Mouse (Mus musculus): ENCODE measurements around the gene Osbp2. TPM values are rescaled to one million over a fixed set of nuclear protein-coding genes. Genes with fewer than 3 reads are reported as not detected.

Osbp2 gene
- polyA plus RNA-seq, 1 experiment from 2014 or later, result 0.09 TPM

- no peaks in the 10 kb centered on the region for H3K9me3 ChIP-seq (replicated peaks; ENCODE audit: control insufficient read depth, low read length)
- WGBS (ENCODE audit: insufficient replicate concordance), result 67% methylated on average over 12 of the region's 12 CpGs
- H3K4me2 ChIP-seq (ENCODE audit: low read depth, low read length), result no peak overlapping the region
- H3K27me3 ChIP-seq (ENCODE audit: control insufficient read depth, insufficient read depth, low read depth, low read length), result no peaks in the 10 kb centered on the region
- no peak for ATAC-seq (ENCODE audit: low read depth)
- no peak overlapping the region for H3K9ac ChIP-seq (ENCODE audit: low read depth, low read length)
- H3K4me3 ChIP-seq (ENCODE audit: low read depth, low read length), result no peak overlapping the region
- no peak overlapping the region for H3K27ac ChIP-seq (ENCODE audit: low read length)
- H3K36me3 ChIP-seq (ENCODE audit: control insufficient read depth, insufficient read depth), result no peaks in the 10 kb centered on the region
- H3K4me1 ChIP-seq (ENCODE audit: control insufficient read depth, low read depth, low read length), result no peaks in the 10 kb centered on the region
Observed at GRCm38 (mm10) chr11:3741183-3741582, 122.5 kb downstream of the Osbp2 start.

GRCm38 (mm10) chr11:3738778-3739177 lies 124.9 kb downstream of the Osbp2 start:
- H3K27ac ChIP-seq (ENCODE audit: low read length), result no peak overlapping the region
- ATAC-seq (ENCODE audit: low read depth), result no peak
- no peaks in the 10 kb centered on the region for H3K4me1 ChIP-seq (ENCODE audit: control insufficient read depth, low read depth, low read length)
- no peak overlapping the region for H3K9ac ChIP-seq (ENCODE audit: low read depth, low read length)
- 41% methylated on average over 2 of the region's 2 CpGs for WGBS (ENCODE audit: insufficient replicate concordance)
- H3K4me3 ChIP-seq (ENCODE audit: low read depth, low read length), result no peak overlapping the region
- H3K4me2 ChIP-seq (ENCODE audit: low read depth, low read length), result no peak overlapping the region
- no peaks in the 10 kb centered on the region for H3K9me3 ChIP-seq (replicated peaks; ENCODE audit: control insufficient read depth, low read length)
- H3K27me3 ChIP-seq (ENCODE audit: control insufficient read depth, insufficient read depth, low read depth, low read length), result no peaks in the 10 kb centered on the region
- H3K36me3 ChIP-seq (ENCODE audit: control insufficient read depth, insufficient read depth), result no peaks in the 10 kb centered on the region

DNA sequence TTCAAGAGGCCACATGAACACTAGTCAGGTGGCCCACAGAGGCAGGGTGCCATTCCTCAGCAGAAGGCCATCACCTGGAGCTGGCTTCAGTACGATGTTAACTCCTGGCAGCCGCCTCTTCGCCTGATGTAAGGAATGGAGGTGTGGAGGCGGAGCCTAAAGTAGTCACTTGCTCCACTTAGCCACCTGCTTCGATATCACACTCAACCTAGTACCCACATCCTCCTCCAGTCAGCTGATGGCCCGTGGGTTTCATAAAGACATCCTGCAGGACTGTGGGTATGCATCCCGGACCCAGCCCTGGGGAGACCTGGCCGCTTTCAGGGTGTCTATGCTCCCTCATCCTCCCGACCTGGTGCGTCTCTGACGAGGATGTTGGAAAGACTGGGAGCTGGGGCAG lies 128.0 kb downstream of the Osbp2 start:
- Histone ChIP-seq H3K9me3 (replicated peaks; ENCODE audit: control insufficient read depth, low read length) (no peaks in the 10 kb centered on the region), H3K4me3 (ENCODE audit: low read depth, low read length) (no peak overlapping the region), H3K4me1 (ENCODE audit: control insufficient read depth, low read depth, low read length) (no peaks in the 10 kb centered on the region), H3K27me3 (ENCODE audit: control insufficient read depth, insufficient read depth, low read depth, low read length) (no peaks in the 10 kb centered on the region), H3K4me2 (ENCODE audit: low read depth, low read length) (no peak overlapping the region), H3K27ac (ENCODE audit: low read length) (no peak overlapping the region), H3K9ac (ENCODE audit: low read depth, low read length) (no peak overlapping the region), H3K36me3 (ENCODE audit: control insufficient read depth, insufficient read depth) (no peaks in the 10 kb centered on the region)
- 62% methylated on average over 11 of the region's 11 CpGs for WGBS (ENCODE audit: insufficient replicate concordance)
- no peak for ATAC-seq (ENCODE audit: low read depth)

DNA sequence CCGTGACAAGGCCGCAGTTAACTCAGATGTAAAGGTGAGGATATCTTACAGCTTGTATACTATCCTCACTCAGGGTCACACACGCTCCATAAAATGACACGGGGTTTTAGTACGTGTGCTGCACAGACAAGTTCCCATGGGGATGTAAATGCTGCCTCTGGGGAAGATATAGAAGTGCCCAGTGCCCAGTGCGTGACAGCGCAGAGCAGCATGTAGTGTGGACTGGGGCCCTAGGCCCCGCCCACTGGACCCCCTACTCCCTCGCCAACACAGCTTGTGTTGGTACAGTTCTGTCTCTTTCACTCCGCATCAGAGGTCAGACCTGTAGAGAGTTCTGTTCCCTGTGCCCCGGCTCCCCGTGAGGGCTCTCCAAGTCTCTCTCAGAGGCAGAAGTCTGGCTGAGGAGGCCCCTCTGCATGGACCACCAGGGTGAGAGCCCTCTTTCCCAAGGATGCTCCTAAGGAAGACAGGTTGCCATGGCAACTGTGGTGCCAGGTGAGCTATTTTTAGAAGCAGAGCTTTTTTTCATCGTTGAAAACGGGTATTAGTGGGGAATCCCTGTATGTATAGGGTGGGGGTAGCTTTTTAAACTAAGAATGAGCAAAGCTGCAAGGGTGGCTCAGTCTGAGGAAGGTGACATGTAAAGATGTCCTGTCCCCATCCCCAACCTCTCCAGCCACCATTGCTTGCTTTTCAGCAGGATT lies 129.6 kb downstream of the Osbp2 start:
- 70% methylated on average over 14 of the region's 14 CpGs for whole genome bisulfite sequencing (ENCODE audit: insufficient replicate concordance)
- no peak overlapping the region for H3K9ac ChIP-seq (ENCODE audit: low read depth, low read length)
- no peak overlapping the region for H3K4me3 ChIP-seq (ENCODE audit: low read depth, low read length)
- no peak overlapping the region for H3K27ac ChIP-seq (ENCODE audit: low read length)
- no peaks in the 10 kb centered on the region for H3K4me1 ChIP-seq (ENCODE audit: control insufficient read depth, low read depth, low read length)
- no peaks in the 10 kb centered on the region for H3K9me3 ChIP-seq (replicated peaks; ENCODE audit: control insufficient read depth, low read length)
- no peaks in the 10 kb centered on the region for H3K27me3 ChIP-seq (ENCODE audit: control insufficient read depth, insufficient read depth, low read depth, low read length)
- H3K36me3 ChIP-seq (ENCODE audit: control insufficient read depth, insufficient read depth), result no peaks in the 10 kb centered on the region
- ATAC-seq (ENCODE audit: low read depth), result no peak
- no peak overlapping the region for H3K4me2 ChIP-seq (ENCODE audit: low read depth, low read length)

DNA sequence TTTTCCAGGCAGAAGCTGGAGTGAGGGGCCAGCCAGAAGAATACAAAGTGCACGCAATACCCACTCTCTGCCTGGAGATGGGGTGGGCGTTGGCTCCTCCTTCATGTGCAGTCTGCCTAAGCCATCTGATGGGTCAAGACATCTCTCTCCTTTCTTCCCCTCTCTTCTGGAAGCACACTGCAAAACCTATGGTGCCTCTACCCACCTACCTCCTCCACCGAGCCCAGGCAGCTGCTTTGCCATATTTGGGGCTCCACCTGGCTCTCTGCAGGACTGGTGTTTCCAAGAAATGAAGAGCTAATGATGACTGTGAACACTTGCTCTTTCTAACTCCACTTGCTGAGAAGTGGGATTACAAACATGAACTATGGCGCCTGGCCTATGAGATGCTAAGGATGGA lies 132.2 kb downstream of the Osbp2 start:
- H3K27me3 ChIP-seq (ENCODE audit: control insufficient read depth, insufficient read depth, low read depth, low read length), result no peaks in the 10 kb centered on the region
- WGBS (ENCODE audit: insufficient replicate concordance), result 53% methylated on average over 4 of the region's 4 CpGs
- ATAC-seq (ENCODE audit: low read depth), result no peak
- H3K36me3 ChIP-seq (ENCODE audit: control insufficient read depth, insufficient read depth), result no peaks in the 10 kb centered on the region
- no peak overlapping the region for H3K4me3 ChIP-seq (ENCODE audit: low read depth, low read length)
- H3K4me2 ChIP-seq (ENCODE audit: low read depth, low read length), result no peak overlapping the region
- no peaks in the 10 kb centered on the region for H3K4me1 ChIP-seq (ENCODE audit: control insufficient read depth, low read depth, low read length)
- no peak overlapping the region for H3K9ac ChIP-seq (ENCODE audit: low read depth, low read length)
- no peak overlapping the region for H3K27ac ChIP-seq (ENCODE audit: low read length)
- no peaks in the 10 kb centered on the region for H3K9me3 ChIP-seq (replicated peaks; ENCODE audit: control insufficient read depth, low read length)

- ATAC-seq (ENCODE audit: low read depth), result no peak
- H3K27ac ChIP-seq (ENCODE audit: low read length), result no peak overlapping the region
- H3K4me2 ChIP-seq (ENCODE audit: low read depth, low read length), result no peak overlapping the region
- no peaks in the 10 kb centered on the region for H3K27me3 ChIP-seq (ENCODE audit: control insufficient read depth, insufficient read depth, low read depth, low read length)
- no peak overlapping the region for H3K9ac ChIP-seq (ENCODE audit: low read depth, low read length)
- H3K4me3 ChIP-seq (ENCODE audit: low read depth, low read length), result no peak overlapping the region
- H3K9me3 ChIP-seq (replicated peaks; ENCODE audit: control insufficient read depth, low read length), result no peaks in the 10 kb centered on the region
- no peaks in the 10 kb centered on the region for H3K36me3 ChIP-seq (ENCODE audit: control insufficient read depth, insufficient read depth)
- H3K4me1 ChIP-seq (ENCODE audit: control insufficient read depth, low read depth, low read length), result no peaks in the 10 kb centered on the region
- 46% methylated on average over 9 of the region's 9 CpGs for WGBS (ENCODE audit: insufficient replicate concordance)
Observed at GRCm38 (mm10) chr11:3727438-3728105, 136.1 kb downstream of the Osbp2 start.

DNA sequence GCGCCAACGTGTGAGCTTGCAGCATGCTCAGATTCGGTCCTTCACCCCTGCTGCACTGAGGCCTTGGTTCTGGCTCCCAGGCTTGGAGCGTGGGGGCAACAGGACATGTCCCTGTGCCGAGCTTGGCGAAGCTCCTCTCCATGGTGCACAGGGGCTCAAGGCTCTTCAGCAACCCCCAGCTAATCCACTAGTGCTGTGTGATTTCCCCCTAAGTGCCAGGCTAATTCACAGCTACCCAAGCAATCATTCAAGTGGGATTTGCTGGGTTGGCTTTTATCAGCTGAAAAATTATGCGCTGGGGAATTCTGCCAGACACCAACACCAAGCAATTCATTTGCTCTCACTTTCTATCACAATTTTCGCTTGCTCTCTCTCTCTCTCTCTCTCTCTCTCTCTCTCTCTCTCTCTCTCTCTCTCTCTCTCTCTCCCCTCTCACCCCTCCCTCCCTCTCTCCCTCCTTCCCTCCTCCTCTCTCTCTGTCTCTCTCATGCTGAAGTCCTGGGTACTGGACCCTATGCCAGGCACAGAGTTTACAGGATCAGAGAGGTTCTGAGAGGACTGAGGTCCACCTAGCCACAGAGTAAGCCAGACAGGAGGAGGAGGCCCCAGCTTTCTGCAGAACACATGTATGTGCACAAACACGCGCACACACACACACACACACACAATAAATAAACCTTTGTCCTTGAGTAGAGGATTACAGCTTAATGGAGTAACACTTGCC lies 138.2 kb downstream of the Osbp2 start:
- ATAC-seq (ENCODE audit: low read depth), result no peak
- H3K27me3 ChIP-seq (ENCODE audit: control insufficient read depth, insufficient read depth, low read depth, low read length), result no peaks in the 10 kb centered on the region
- H3K9ac ChIP-seq (ENCODE audit: low read depth, low read length), result no peak overlapping the region
- no peaks in the 10 kb centered on the region for H3K9me3 ChIP-seq (replicated peaks; ENCODE audit: control insufficient read depth, low read length)
- 47% methylated on average over 10 of the region's 10 CpGs for WGBS (ENCODE audit: insufficient replicate concordance)
- no peak overlapping the region for H3K4me2 ChIP-seq (ENCODE audit: low read depth, low read length)
- H3K27ac ChIP-seq (ENCODE audit: low read length), result no peak overlapping the region
- H3K4me3 ChIP-seq (ENCODE audit: low read depth, low read length), result no peak overlapping the region
- H3K4me1 ChIP-seq (ENCODE audit: control insufficient read depth, low read depth, low read length), result no peaks in the 10 kb centered on the region
- no peaks in the 10 kb centered on the region for H3K36me3 ChIP-seq (ENCODE audit: control insufficient read depth, insufficient read depth)

DNA sequence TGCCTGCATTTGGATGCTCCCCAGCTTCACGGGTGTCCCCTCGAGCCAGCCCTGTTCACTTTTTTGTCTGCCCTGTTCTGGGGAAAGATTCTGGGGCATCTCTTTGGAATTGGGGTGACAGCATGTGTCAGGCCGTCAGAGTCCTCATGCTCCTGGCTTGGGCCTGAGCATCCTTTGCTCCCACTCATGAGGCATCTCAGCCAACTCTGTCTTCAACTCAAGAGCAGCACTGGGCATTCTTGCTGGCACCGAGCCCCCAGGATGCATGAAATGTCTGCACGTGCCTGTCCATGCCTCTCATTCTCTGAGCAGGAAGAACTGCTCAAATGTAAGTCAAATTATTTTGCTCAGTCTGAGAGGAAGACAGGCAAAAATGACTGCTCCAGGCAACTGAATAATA lies 139.0 kb downstream of the Osbp2 start:
- Histone ChIP-seq H3K27ac (ENCODE audit: low read length) (no peak overlapping the region), H3K27me3 (ENCODE audit: control insufficient read depth, insufficient read depth, low read depth, low read length) (no peaks in the 10 kb centered on the region), H3K4me1 (ENCODE audit: control insufficient read depth, low read depth, low read length) (no peaks in the 10 kb centered on the region), H3K36me3 (ENCODE audit: control insufficient read depth, insufficient read depth) (no peaks in the 10 kb centered on the region), H3K9me3 (replicated peaks; ENCODE audit: control insufficient read depth, low read length) (no peaks in the 10 kb centered on the region), H3K9ac (ENCODE audit: low read depth, low read length) (no peak overlapping the region), H3K4me3 (ENCODE audit: low read depth, low read length) (no peak overlapping the region), H3K4me2 (ENCODE audit: low read depth, low read length) (no peak overlapping the region)
- WGBS (ENCODE audit: insufficient replicate concordance), result 47% methylated on average over 5 of the region's 5 CpGs
- no peak for ATAC-seq (ENCODE audit: low read depth)

DNA sequence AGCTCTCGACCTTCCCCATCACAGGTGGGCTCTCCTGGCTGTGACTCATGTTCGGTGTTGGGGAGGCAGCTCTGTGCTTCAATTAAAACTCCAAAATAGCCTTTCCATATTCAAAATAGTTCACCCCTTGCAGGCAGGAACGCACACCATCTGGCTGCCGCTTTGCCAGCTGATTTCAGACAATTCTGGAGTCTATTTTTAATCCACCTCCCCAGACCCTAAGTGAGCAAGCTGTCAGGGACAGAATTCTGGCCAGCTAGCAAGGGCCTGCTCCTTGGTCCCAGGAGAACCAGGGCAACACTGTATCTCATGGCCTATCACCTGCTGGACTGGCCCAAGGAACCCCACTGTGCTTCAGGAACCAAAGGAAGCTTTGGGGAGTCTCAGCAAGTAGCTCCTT lies 139.8 kb downstream of the Osbp2 start:
- ATAC-seq (ENCODE audit: low read depth), result no peak
- 49% methylated on average over 4 of the region's 4 CpGs for WGBS (ENCODE audit: insufficient replicate concordance)
- H3K4me1 ChIP-seq (ENCODE audit: control insufficient read depth, low read depth, low read length), result no peaks in the 10 kb centered on the region

More for the DNA sequence above, 139.8 kb downstream of the Osbp2 start:
- Histone ChIP-seq H3K27ac (ENCODE audit: low read length) (no peak overlapping the region), H3K9ac (ENCODE audit: low read depth, low read length) (no peak overlapping the region), H3K9me3 (replicated peaks; ENCODE audit: control insufficient read depth, low read length) (no peaks in the 10 kb centered on the region), H3K4me2 (ENCODE audit: low read depth, low read length) (no peak overlapping the region), H3K4me3 (ENCODE audit: low read depth, low read length) (no peak overlapping the region), H3K36me3 (ENCODE audit: control insufficient read depth, insufficient read depth) (no peaks in the 10 kb centered on the region), H3K27me3 (ENCODE audit: control insufficient read depth, insufficient read depth, low read depth, low read length) (no peaks in the 10 kb centered on the region)

Data from liver, embryonic 16.5 days (tissue).